Mouse (Mus musculus) small intestine, adult 2 months (tissue): ENCODE measurements around the gene Cdc73. TPM values are rescaled to one million over a fixed set of nuclear protein-coding genes. Genes with fewer than 3 reads are reported as not detected.

Experiments
- H3K27ac ChIP-seq: fragments of 200-500 bp; 2 replicates; pipeline ENCODE4 v1.5.1; 2012; ENCODE audit warnings: low read depth, low read length, control low read depth, inconsistent platforms; ENCODE audit not compliant: insufficient read depth
- H3K27me3 ChIP-seq: fragments of 200-500 bp; 2 replicates; pipeline ENCODE4 v1.6.1; 2012; ENCODE audit warnings: mild to moderate bottlenecking, moderate library complexity, low read length, inconsistent platforms; ENCODE audit not compliant: control insufficient read depth, insufficient read depth
- H3K36me3 ChIP-seq: fragments of 200-500 bp; 2 replicates; pipeline ENCODE4 v1.6.1; 2012; ENCODE audit warnings: mild to moderate bottlenecking, low read length, control low read depth, inconsistent platforms; ENCODE audit not compliant: control insufficient read depth, insufficient read depth
- H3K4me1 ChIP-seq: fragments of 200-500 bp; 2 replicates; pipeline ENCODE4 v1.6.1; 2012; ENCODE audit warnings: low read length, inconsistent platforms, mixed read lengths; ENCODE audit not compliant: control insufficient read depth, insufficient read depth, insufficient read length
- H3K4me3 ChIP-seq: fragments of 200-500 bp; 2 replicates; pipeline ENCODE4 v1.5.1; 2012; ENCODE audit warnings: low read depth, mild to moderate bottlenecking, control low read depth, inconsistent platforms, low read length, moderate library complexity
- CTCF ChIP-seq: fragments of 200-500 bp; IDR thresholded peaks from 2 replicates; pipeline ENCODE4 v1.5.1; 2012; ENCODE audit warnings: low read depth, mild to moderate bottlenecking, control low read depth, inconsistent platforms, low read length, moderate library complexity, mixed read lengths; ENCODE audit not compliant: insufficient replicate concordance, insufficient read length; ENCODE audit errors: extremely low read depth
- POLR2A ChIP-seq: fragments of 200-500 bp; IDR thresholded peaks from 2 replicates; pipeline ENCODE4 v1.6.1; 2012; ENCODE audit warnings: low read depth, mild to moderate bottlenecking, control low read depth, inconsistent platforms, low read length, moderate library complexity
- WGBS: fragments of 180-500 bp; shearing (Covaris S2); methylation state at CpG from one replicate; pipeline ENCODE4 v1.1.7; 2018; 5-methylcytosine and 5-hydroxymethylcytosine counted together
- polyA plus RNA-seq: library from polyadenylated mRNA; depleted of rRNA; stranded (reverse); fragments of >200 nt; gene quantifications from 2 replicates; pipeline ENCODE4 v1.2.3, GENCODE M21; 2012

Gene Cdc73
- polyA plus RNA-seq, 1 experiment = 0.44 TPM

DNA sequence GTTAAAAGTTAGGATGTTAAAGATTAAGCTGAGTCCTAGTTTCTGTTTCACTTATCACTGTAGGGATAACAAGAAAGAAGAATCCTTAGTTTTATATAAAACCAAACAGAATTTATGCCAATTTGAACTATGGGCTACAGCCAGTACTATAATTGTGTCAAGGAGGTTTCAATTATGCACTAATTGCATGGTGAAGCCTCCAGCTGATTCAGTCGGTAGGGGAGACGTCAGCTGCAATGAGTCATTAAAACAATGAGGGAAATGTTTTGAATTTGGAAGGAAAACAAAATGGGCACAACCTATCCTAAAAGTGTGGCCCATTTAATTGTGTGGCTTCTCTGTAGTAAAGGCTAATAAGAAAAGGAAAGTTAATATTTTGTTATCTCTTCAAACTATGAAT is 82.9 kb downstream of the Cdc73 start:
- 70% methylated on average over 2 of the region's 2 CpGs for WGBS
- Histone ChIP-seq H3K36me3 (peaks cover 13% of the 10 kb centered on the region), H3K27ac (no peak overlapping the region), H3K27me3 (no peaks in the 10 kb centered on the region), H3K4me3 (no peak overlapping the region), H3K4me1 (no peaks in the 10 kb centered on the region)
- no peak for TF ChIP-seq CTCF
- TF ChIP-seq POLR2A = no peak

GRCm38 (mm10) chr1:143612901-143613300 is 89.8 kb downstream of the Cdc73 start:
- no peaks in the 10 kb centered on the region for H3K27me3 ChIP-seq
- no peak for TF ChIP-seq POLR2A
- TF ChIP-seq CTCF = no peak
- 95% methylated on average over 2 of the region's 2 CpGs for WGBS

GRCm38 (mm10) chr1:143608911-143609310 is 93.8 kb downstream of the Cdc73 start:
- 65% methylated on average over 2 of the region's 2 CpGs for WGBS
- TF ChIP-seq POLR2A (no peak), CTCF (no peak)

More at GRCm38 (mm10) chr1:143612901-143613300, 89.8 kb downstream of the Cdc73 start:
- H3K4me3 ChIP-seq = no peak overlapping the region
- H3K27ac ChIP-seq = no peak overlapping the region
- peaks cover 18% of the 10 kb centered on the region; the same call in 1 of the 2 replicates for H3K36me3 ChIP-seq
- no peaks in the 10 kb centered on the region for H3K4me1 ChIP-seq

DNA sequence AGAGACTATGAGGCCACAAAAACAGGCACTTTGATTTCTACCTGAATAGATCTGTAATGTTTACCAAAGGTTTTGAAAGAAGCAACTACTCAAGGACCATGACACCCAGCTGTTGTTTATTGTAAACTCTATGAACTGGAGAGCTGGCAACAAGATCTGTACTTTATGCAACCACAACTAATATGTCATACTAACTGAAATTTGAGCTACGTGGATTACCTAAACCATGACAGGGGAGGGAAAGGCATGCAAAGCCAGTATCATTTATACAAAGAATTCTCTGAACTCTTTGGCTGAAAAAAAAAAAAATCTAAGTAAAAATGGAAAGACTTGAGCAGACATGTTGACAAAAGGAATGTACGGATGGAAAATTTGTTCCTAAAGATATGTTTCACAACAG is 105.8 kb downstream of the Cdc73 start:
- H3K27me3 ChIP-seq = no peaks in the 10 kb centered on the region
- H3K4me3 ChIP-seq = no peak overlapping the region
- no peaks in the 10 kb centered on the region for H3K36me3 ChIP-seq
- TF ChIP-seq POLR2A = no peak
- TF ChIP-seq CTCF = no peak
- H3K27ac ChIP-seq = no peak overlapping the region
- 81% methylated on average over 2 of the region's 2 CpGs for WGBS
- no peaks in the 10 kb centered on the region for H3K4me1 ChIP-seq

More at GRCm38 (mm10) chr1:143608911-143609310, 93.8 kb downstream of the Cdc73 start:
- Histone ChIP-seq H3K36me3 (peaks cover 10% of the 10 kb centered on the region; the same call in 1 of the 2 replicates), H3K27ac (no peak overlapping the region), H3K27me3 (no peaks in the 10 kb centered on the region), H3K4me1 (no peaks in the 10 kb centered on the region), H3K4me3 (no peak overlapping the region)

DNA sequence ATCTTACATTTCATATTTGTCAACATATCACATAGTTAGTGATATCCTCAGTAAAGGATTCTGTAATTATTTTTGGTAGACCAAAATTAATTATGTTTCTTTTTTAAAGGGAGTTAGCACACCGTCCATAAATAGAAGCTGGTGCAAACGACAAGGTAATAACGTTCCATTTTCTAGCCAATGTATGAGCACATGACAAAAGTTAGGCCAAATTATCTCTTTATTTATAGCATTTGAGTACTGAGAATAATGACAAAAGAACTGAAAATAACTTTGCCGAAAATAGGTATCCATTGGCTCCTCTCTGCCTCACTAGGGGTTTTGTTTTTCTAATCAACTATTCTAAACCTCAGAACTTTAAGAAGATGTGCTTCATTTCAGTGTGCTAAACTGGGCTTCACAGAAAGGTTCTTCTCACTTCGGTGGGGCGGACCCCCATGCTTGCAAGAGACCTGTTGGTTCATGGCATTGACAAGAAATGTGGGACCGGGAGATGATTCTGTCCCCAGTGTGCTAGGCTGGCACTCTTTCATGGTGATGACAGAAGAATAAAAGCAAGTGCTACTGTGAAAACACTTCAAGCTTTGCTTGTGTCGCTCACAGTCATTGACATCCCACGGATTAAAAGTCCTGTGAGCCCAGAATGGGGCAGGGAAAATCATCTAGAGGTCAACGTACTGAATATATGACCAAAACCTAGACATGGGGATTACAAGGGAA is 125.7 kb downstream of the Cdc73 start:
- Histone ChIP-seq H3K27ac (no peak overlapping the region), H3K4me1 (no peaks in the 10 kb centered on the region), H3K27me3 (no peaks in the 10 kb centered on the region), H3K36me3 (no peaks in the 10 kb centered on the region), H3K4me3 (no peak overlapping the region)
- 88% methylated on average over 10 of the region's 10 CpGs for WGBS
- no peak for TF ChIP-seq POLR2A
- no peak for TF ChIP-seq CTCF

- Histone ChIP-seq H3K27ac (no peak overlapping the region), H3K36me3 (no peaks in the 10 kb centered on the region), H3K4me1 (no peaks in the 10 kb centered on the region), H3K4me3 (no peak overlapping the region), H3K27me3 (no peaks in the 10 kb centered on the region)
- 34% methylated on average over 1 of the region's 1 CpGs for WGBS
- no peak for TF ChIP-seq CTCF
These were observed 144.5 kb downstream of the Cdc73 start for GRCm38 (mm10) chr1:143558235-143558634.

DNA sequence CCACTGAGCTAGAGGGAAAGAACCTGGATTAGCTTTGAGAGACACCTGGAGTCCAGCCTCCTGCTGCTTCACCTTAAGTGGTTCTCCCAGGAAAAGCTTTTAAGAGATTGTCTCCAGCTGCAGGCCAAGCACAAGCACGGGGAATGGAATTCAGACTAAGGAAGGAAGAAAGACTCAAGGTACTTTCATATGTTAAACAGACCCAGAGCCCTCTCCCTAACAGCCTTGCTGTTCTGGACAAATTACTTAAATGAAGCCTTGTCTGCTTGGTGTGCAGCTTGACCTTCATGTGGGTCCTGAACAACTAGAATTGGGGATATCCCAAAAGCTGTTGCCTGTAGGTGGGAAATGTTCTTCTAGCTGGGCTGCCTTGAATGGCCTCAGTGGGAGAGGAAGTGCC is 147.2 kb downstream of the Cdc73 start:
- H3K4me3 ChIP-seq = no peak overlapping the region
- H3K27ac ChIP-seq = no peak overlapping the region
- no peaks in the 10 kb centered on the region for H3K27me3 ChIP-seq
- no peaks in the 10 kb centered on the region for H3K36me3 ChIP-seq
- TF ChIP-seq POLR2A = no peak
- TF ChIP-seq CTCF = no peak
- no peaks in the 10 kb centered on the region for H3K4me1 ChIP-seq
- 20% methylated on average over 1 of the region's 1 CpGs for WGBS
